Mouse (Mus musculus): Measurements from ENCODE around the gene Gm21866.
"Not testable (repeated sequence)": the region's sequence is repeated elsewhere in the genome, so short reads cannot be mapped to it uniquely, and the experiment has no call there.

The Gm21866 gene
- long read RNA-seq, experiment 1 = 0 reads
- long read RNA-seq, experiment 2 = 0 reads

GRCm38 (mm10) chrY:13465479-13465878 lies at the start of gene Gm21866:
Gene Gm21866 (minus strand): TSS chrY:13465579.
- intact Hi-C loops (cut with DNase I) = not testable (repeated sequence)

GRCm38 (mm10) chrY:13493726-13494125 lies 28.3 kb upstream of the Gm21866 start, which contains the start of gene Gm20773:
Gene Gm20773 (plus strand): TSS chrY:13494026.
- intact Hi-C loops (cut with DNase I) = not testable (repeated sequence)
